Mouse (Mus musculus): Measurements from ENCODE around the gene Trim46.

The Trim46 gene

DNA sequence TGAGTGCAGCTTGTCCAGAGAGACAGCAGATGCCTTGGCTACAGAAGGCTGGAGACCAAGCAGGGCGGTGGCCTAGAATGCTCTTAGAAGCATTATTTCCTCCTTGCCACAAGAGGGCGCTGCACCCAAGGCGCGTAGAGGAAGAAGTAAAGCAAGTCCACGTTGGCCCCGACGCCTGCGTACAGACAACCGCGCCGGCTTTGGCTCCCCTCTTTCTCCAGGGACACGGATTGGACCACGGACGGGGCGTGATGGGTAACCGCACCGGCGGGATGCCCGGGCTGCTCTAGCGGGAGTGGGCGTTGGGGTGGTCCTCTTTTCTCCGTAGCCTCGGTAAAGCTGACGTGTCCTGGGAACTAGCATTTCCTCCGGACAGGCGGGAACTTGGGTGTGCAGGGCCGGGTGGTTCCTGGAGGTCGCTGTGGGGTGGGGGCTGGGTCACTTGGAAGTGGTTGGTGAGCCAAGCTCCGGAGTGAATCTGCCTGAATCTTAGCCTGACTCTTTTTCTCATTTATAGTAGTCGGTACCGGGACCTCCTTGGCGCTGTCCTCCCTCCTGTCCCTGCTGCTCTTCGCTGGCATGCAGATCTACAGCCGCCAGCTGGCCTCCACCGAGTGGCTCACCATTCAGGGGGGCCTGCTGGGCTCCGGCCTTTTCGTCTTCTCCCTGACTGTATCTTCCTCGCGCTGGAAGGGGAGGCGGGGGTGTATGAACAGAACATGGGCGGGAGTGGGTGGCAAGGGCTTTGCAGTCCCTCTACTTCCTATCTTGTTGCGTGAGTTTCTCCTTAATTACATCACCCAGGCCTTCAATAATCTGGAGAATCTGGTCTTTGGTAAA lies at the start of gene Trim46:
TSS of gene Trim46 (minus strand) at position 49 of the 840 bp plus-strand sequence.
- peak; percentile 86 to 87 for DNase-seq (ENCODE audit: low spot score in 2 of 2)

DNA sequence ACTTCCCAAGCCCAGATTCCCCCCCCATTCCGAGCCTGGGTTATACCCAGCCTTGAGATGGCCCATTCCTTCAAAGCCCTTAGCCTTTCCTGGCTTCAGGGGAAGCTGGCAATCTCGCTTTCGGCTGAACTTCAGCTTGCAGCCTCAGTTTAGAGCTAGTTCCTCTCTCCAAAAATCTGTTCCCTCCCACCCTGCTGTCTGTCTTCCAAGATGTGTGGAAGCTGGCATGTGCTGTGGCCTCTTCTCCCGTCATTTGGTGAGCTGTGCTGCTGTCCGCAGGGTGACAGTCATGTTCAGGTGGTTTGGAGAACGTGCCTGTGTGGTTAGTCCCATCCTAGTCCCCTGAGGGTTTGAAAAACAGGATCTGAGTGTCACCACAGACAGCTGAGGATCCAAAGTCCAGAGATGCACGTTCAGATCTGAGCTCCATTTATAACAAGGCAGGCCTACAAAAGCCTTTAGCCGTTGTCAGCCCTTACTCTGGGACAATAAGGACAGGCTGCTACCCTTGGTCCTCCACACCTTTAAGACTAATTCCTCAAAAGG lies 49.6 kb upstream of the Trim46 start:
- no peak for DNase-seq (ENCODE audit: low spot score in 2 of 2)

DNA sequence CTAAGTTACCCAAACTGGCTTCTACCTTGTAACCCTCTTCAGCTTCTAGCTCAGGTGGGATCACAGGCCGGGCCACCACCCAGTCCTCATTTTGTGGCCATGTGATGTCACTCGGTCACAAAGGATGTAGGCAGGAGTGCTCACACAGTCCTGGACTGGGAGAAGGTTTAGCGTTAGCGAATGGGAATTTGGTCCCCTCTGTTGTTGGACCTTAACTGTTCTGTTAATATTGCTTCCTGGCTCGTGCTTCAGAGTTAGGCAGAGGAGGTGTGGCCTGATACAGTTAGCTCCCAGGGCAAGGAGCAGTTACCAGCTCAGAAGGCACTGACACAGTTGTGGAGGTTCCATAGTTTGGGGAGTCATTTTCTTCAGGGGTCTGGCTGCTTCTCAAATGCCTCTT lies 48.1 kb upstream of the Trim46 start:
- DNase-seq (ENCODE audit: low spot score in 2 of 2), result no peak

DNA sequence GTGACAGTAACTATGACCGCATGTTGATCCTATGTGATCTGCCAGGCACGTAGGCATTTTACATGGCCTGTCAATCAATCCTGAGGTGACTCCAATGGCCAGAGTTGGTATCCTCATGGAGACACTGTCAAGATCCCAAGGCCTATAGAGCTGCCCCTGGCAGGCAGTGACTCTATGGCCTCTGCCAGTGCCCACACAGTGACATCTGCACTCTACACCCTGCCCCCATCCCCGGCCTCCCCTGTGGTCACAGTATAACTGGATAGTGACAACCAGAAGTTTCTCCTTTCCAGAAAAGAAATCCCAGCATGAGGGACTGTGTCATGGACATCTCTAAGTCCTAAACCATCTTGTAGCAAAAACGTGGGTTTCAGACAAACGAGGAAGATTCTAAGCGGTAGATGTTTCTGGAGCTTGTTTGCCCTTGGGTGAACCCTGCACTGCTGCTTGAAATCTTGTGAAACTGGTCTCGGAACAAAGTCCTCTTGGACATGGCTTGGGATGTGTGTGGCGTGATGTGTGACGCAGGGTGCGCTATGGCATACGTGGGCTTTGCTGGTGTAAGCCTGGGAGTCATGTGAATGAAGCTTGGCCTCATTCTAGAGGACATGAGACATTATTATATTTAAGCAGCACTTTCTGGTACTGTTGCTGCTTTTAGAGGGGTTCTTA lies 47.3 kb upstream of the Trim46 start:
- no peak for DNase-seq (ENCODE audit: low spot score in 2 of 2)

DNA sequence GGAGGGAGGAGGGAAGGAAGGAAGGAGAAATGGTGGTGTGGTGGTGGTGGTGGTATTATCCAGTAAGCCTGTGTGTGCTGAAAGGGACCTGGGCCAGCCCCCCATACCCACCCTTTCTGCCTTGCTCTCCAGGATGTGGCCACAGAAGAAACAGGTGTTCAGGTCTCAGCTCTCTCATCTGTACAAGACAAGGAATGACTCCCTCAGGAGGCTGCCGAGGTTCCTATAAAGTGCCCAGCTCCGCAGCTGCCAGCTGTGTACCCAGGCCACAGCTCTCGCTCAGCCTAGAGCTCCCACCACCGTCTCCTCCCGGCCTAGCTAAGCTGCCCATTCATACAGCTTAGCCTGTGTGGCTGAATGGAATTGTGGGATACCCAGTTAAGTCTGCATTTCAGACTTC lies 46.2 kb upstream of the Trim46 start:
- no peak for DNase-seq (ENCODE audit: low spot score in 2 of 2)

GRCm38 (mm10) chr3:89291874-89292273 lies 45.8 kb upstream of the Trim46 start:
- no peak for DNase-seq (ENCODE audit: low spot score in 2 of 2)

DNA sequence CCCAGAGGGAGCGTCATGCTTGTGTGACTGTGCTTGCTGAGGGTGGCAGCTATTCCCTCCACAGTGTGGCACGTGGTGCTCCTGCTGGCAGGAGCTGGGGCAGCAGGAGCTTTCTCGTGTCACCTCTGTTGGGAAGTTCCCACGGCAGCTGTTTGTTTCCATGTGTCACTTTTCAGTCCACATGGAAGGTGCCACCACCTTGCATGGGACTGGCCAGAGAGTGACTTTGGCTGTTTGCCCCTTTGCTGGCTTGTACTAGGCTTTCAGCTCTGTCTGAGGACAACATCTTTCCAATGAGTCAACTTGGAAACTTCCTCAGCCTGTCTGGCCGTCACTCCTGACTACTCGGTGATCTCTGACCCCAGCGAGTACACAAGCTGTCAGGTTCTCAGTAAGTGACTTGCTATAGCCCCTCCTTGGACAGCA lies 42.4 kb upstream of the Trim46 start:
- no peak for DNase-seq (ENCODE audit: low spot score in 2 of 2)

DNA sequence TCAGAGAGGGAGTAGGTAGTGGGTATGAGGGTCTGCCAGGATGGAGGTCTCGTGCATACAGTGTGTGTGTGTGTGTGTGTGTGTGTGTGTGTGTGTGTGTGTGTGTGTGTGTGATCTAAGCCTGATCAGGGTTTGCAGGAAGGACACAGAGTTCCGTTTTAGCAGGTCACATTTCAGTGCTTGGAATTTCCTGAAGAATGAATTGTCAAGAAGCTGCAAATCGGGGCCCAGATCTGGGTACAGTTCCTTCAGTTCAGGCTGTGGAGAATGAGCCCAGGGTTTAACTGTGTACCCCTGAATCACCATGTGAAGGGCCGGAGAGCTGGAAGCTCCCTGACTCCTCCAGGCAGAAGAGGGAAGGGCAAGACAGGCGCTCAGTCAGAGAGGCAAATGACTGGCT lies 41.2 kb upstream of the Trim46 start:
- no peak for DNase-seq (ENCODE audit: low spot score in 2 of 2)

- DNase-seq (ENCODE audit: low spot score in 2 of 2), result no peak
These were observed 39.4 kb upstream of the Trim46 start for GRCm38 (mm10) chr3:89285526-89285925.

- no peak for DNase-seq (ENCODE audit: low spot score in 2 of 2)
These were observed 38.2 kb upstream of the Trim46 start for GRCm38 (mm10) chr3:89284261-89284660.

GRCm38 (mm10) chr3:89282291-89282643 lies 36.2 kb upstream of the Trim46 start:
- DNase-seq (ENCODE audit: low spot score in 2 of 2), result no peak

- peak; percentile 60 to 74 for DNase-seq (ENCODE audit: low spot score in 2 of 2)
These were observed 35.6 kb upstream of the Trim46 start for GRCm38 (mm10) chr3:89281579-89282290.

GRCm38 (mm10) chr3:89280606-89281511 lies 34.8 kb upstream of the Trim46 start, which contains the start of gene Efna1:
Efna1 (minus strand) TSS chr3:89281142.
- no peak for DNase-seq (ENCODE audit: low spot score in 2 of 2)

GRCm38 (mm10) chr3:89280050-89280605 lies 34.0 kb upstream of the Trim46 start:
- DNase-seq (ENCODE audit: low spot score in 2 of 2), result no peak

DNA sequence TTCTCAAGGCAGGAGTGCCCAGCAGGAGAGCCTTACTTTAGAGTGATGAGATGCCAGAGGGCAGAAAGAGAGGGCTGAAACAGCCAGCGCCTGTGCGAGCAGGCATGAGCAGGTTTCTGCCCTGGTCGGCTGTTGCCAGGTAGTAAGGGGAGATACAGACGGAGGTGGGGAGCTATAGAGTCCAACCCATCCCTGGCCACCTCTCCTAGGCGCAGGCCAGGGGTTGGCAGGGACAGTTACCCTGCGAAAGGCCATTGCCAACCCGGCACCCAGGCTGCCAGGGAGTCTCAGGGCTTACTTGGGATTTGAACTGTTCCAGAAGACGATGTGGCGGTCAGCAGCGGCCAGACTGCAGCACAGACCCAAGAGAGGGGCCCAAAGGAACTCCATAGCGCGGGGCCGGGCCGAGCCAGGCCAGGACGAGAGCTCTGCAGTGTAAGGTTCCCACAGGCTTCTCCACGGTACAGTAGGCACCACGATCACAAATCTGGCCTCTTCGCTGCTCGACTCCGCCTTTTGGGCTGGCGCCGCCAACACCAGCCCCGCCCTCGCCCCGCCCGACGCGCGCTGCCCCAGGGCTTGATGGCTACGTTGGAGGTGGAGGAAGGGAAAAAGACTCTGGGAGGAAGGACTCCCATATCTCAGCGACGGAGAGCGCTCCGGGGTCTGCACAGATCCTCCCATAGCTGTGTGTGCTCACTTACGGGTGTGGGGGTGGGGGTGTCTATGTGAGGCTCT lies 33.2 kb upstream of the Trim46 start:
- peak; percentile 48 to 58 for DNase-seq (ENCODE audit: low spot score in 2 of 2)

DNA sequence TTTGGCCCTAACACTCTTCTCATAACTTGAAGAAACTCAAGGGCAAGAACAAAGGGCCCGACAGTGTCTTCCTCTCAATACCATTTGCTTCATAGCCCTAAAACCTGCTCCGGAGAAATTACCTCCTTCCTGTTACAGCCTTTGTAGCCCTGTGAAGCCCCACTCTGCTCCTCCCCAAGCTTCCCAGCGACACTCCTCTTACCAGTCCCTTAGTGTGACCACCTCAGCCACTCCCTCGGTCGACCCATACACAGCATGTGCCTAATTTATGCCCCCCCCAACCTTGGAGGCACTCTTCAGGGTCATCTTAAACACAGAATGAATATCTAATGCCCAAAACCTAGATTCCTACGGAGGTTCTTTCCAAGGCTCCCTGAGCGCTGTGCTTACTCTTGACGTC lies 32.5 kb upstream of the Trim46 start:
- DNase-seq (ENCODE audit: low spot score in 2 of 2), result no peak

DNA sequence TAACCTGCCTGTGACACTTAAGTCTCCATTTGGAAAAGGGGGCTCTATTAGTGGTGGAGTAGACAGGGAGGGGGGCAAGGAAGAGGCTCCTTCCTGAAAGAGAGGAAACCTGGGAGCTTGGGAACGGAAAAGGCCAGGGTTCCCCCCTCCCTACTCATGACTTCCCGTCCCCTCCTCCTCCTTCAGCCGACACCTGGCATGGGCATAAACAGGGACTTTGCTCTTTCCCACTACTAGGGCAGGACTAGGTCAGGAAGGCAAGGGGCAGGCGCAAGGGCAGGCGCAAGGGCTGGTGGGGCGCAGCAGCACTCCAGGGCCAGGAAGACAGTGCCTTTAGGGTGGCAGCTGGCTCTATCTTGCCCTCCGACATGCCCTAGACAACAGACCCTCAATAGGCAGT lies 32.0 kb upstream of the Trim46 start:
- DNase-seq (ENCODE audit: low spot score in 2 of 2), result no peak

DNA sequence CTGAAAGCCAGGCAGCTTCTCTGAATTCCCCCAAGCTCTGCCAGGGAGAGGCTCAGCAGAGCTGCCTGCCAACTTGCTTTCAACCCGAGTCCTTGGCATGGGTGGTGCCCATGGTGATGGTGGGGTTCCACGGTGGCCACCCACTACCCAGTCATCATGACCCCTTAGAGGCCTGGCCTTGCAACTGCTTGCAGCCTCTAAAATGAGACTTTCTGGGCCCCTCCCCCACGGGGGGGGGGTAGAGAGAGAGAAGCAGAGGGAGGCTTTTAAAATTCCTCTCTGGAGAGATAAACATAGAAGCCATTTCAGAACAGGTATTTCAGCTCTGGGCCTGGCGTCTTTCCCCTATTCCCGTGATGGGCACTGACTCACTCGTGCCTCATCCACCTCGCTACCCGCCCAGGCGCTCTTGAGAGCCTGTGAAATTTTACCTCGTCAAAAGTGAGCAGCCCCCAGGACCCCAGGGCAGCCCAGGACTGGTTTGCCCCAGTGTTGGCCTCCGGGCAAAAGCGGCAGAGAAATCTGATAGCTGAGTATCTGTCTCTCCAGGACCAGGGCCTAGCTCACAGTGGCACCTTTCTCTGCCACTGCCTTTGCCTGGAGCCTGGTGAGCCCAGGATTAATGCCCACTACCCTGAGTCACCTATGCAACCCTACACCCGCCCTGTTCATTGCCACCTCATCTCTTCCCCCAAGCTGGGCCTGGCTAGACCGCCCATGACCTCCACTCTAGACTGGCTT lies 31.3 kb upstream of the Trim46 start:
- no peak for DNase-seq (ENCODE audit: low spot score in 2 of 2)

GRCm38 (mm10) chr3:89276061-89276460 lies 30.0 kb upstream of the Trim46 start:
- DNase-seq (ENCODE audit: low spot score in 2 of 2), result no peak
